Mouse (Mus musculus): ENCODE results near the gene Samd7.

- TF ChIP-seq CTCF (IDR thresholded peaks at IDR 0.05; ENCODE audit: borderline replicate concordance, insufficient read depth, low read length) (no peak), POLR2A (IDR thresholded peaks at IDR 0.05; ENCODE audit: low read depth, low read length) (no peak)
Measured at GRCm38 (mm10) chr3:30746006-30746405, at the start of gene Samd7.

All from embryonic fibroblast, embryonic 13.5 days (primary cell).